ENCODE assay signal across 8 mouse cellular contexts in genomic region chr9:44379054-44379834, GRCm38 (mm10). TPM values are rescaled to one million over a fixed set of nuclear protein-coding genes. Genes with fewer than 3 reads are reported as not detected.
DNase-seq lines count a peak whose midpoint lies in the region; ATAC-seq and TF ChIP-seq lines count a peak whose summit lies in the region.

Gene Hyou1, plus strand, starts transcription at chr9:44379490.

- H3K4me3 ChIP-seq in MEL (ENCODE audit: control insufficient read depth in 1 of 2, insufficient read depth in 1 of 2, low read depth in 2 of 2, low read length in 2 of 2) = peak within 1 kb of the TSS; percentile 81 to 96
- H3K4me3 ChIP-seq in cerebellum, adult 2 months (replicated peaks; ENCODE audit: insufficient read depth, low read depth, low read length) = peak within 1 kb of the TSS; percentile 79
- H3K4me3 ChIP-seq in forebrain, postnatal 0 days (ENCODE audit: low read depth, low read length) = peak within 1 kb of the TSS; percentile 78
- H3K4me3 ChIP-seq in lung, embryonic 15.5 days = peak within 1 kb of the TSS; percentile 78

- no peak for TF ChIP-seq RAD21 in MEL (IDR thresholded peaks at IDR 0.05; ENCODE audit: low read depth, low read length)

- H3K9me3 ChIP-seq in MEL (replicated peaks; ENCODE audit: insufficient read depth, low read length) = no peaks in the 10 kb centered on the region
- no peaks in the 10 kb centered on the region for H3K9me3 ChIP-seq in forebrain, postnatal 0 days (ENCODE audit: low read length)
- no peaks in the 10 kb centered on the region for H3K9me3 ChIP-seq in lung, embryonic 15.5 days

- peak within 1 kb of the TSS; percentile 89 for H3K27ac ChIP-seq in MEL (ENCODE audit: control insufficient read depth, low read depth, low read length)
- H3K27ac ChIP-seq in cerebellum, adult 2 months (ENCODE audit: insufficient read depth, low read length) = peak within 1 kb of the TSS; percentile 11; the same call in 1 of the 2 replicates
- peak within 1 kb of the TSS; percentile 86 for H3K27ac ChIP-seq in forebrain, postnatal 0 days (ENCODE audit: low read depth, low read length)
- H3K27ac ChIP-seq in lung, embryonic 15.5 days = peak within 1 kb of the TSS; percentile 77

- peaks cover 8 to 10% of the 10 kb centered on the region in 2 experiments for H3K36me3 ChIP-seq in MEL (ENCODE audit: control insufficient read depth in 1 of 2, insufficient read depth in 2 of 2, low read length in 2 of 2)
- peaks cover 32% of the 10 kb centered on the region for H3K36me3 ChIP-seq in forebrain, postnatal 0 days (ENCODE audit: insufficient read depth)
- H3K36me3 ChIP-seq in lung, embryonic 15.5 days = peaks cover 34% of the 10 kb centered on the region

- WGBS in cerebellum, adult 2 months = under 1% methylated on average over 83 of the region's 83 CpGs
- WGBS in forebrain, postnatal 0 days = 2% methylated on average over 83 of the region's 83 CpGs
- under 1% methylated on average over 82 of the region's 83 CpGs for WGBS in lung, embryonic 15.5 days

- peaks cover 26% of the 10 kb centered on the region for H3K79me2 ChIP-seq in MEL (ENCODE audit: control insufficient read depth, insufficient read depth, low read length, poor library complexity)

- 0 out of 6 replicates have a peak, but pooled peaks of 1 of the 3 experiments have one; percentile 10 for TF ChIP-seq CTCF in MEL (IDR thresholded peaks at IDR 0.05 in 2 of 3, conservative IDR thresholded peaks at IDR 0.05 in 1 of 3; ENCODE audit: control insufficient read depth in 1 of 3, insufficient read depth in 1 of 3, low read depth in 2 of 3, low read length in 3 of 3, poor library complexity in 1 of 3, severe bottlenecking in 1 of 3)
- TF ChIP-seq CTCF in cerebellum, adult 2 months (IDR thresholded peaks at IDR 0.05; ENCODE audit: borderline replicate concordance, insufficient read depth, low read depth, low read length) = no peak
- peak; percentile 66 for TF ChIP-seq CTCF in forebrain, postnatal 0 days (IDR thresholded peaks at IDR 0.05; ENCODE audit: low read depth)

- peak; percentile 98 for DNase-seq in MEL (ENCODE audit: low read depth, low spot score)
- DNase-seq in cerebellum, adult 2 months = peak; percentile 99 to 100
- DNase-seq in forebrain, postnatal 0 days = peak; percentile 99
- DNase-seq in heart, postnatal 4 days = peak; percentile 100
- DNase-seq in layer of hippocampus, adult 8-10 months (ENCODE audit: low spot score in 2 of 2) = peak; percentile 98 to 99
- DNase-seq in ovary, adult 18-20 months (ENCODE audit: low spot score) = peak; percentile 97
- DNase-seq in thymus, postnatal 0 days (ENCODE audit: low spot score) = peak; percentile 99

- H3K27me3 ChIP-seq in MEL (ENCODE audit: control insufficient read depth in 1 of 2, insufficient read depth in 2 of 2, low read length in 2 of 2) = no peaks in the 10 kb centered on the region
- no peaks in the 10 kb centered on the region for H3K27me3 ChIP-seq in cerebellum, adult 2 months (ENCODE audit: control insufficient read depth, insufficient read depth, low read length)
- no peaks in the 10 kb centered on the region for H3K27me3 ChIP-seq in forebrain, postnatal 0 days (ENCODE audit: insufficient read depth, low read length)
- no peaks in the 10 kb centered on the region for H3K27me3 ChIP-seq in lung, embryonic 15.5 days

- peak in 1 of 2 experiments; percentile 26; a peak in 2 of 4 replicates for TF ChIP-seq EP300 in MEL (IDR thresholded peaks at IDR 0.05; ENCODE audit: low read depth in 1 of 2, low read length in 2 of 2)

- ATAC-seq in forebrain, postnatal 0 days = peak; percentile 99
- ATAC-seq in lung, embryonic 15.5 days (ENCODE audit: borderline replicate concordance, extremely low read depth, low FRiP score, low TSS enrichment) = peak; percentile 99

- H3K4me2 ChIP-seq in forebrain, postnatal 0 days (ENCODE audit: low read depth) = peak within 1 kb of the TSS; percentile 94
- peak within 1 kb of the TSS; percentile 90 for H3K4me2 ChIP-seq in lung, embryonic 15.5 days

- H3K4me1 ChIP-seq in MEL (ENCODE audit: control insufficient read depth in 1 of 2, insufficient read depth in 2 of 2, low read length in 2 of 2) = peaks cover 0 to 9% of the 10 kb centered on the region in 2 experiments; a peak in 3 of 4 replicates
- H3K4me1 ChIP-seq in cerebellum, adult 2 months (ENCODE audit: control insufficient read depth, insufficient read depth, low read length) = no peaks in the 10 kb centered on the region
- H3K4me1 ChIP-seq in forebrain, postnatal 0 days (ENCODE audit: insufficient read depth) = peaks cover 6% of the 10 kb centered on the region
- peaks cover 21% of the 10 kb centered on the region for H3K4me1 ChIP-seq in lung, embryonic 15.5 days

- peak within 1 kb of the TSS; percentile 94 for H3K9ac ChIP-seq in MEL (ENCODE audit: control insufficient read depth, low read depth, low read length, poor library complexity, severe bottlenecking)
- peak within 1 kb of the TSS; percentile 84 for H3K9ac ChIP-seq in forebrain, postnatal 0 days
- peak within 1 kb of the TSS; percentile 92 for H3K9ac ChIP-seq in lung, embryonic 15.5 days

- peak; percentile 67 to 94 for TF ChIP-seq POLR2A in MEL (IDR thresholded peaks at IDR 0.05; ENCODE audit: control insufficient read depth in 1 of 2, insufficient read depth in 1 of 2, low read depth in 1 of 2, low read length in 2 of 2, poor library complexity in 1 of 2)
- peak; percentile 73; the same call in 1 of the 2 replicates for TF ChIP-seq POLR2A in cerebellum, adult 2 months (IDR thresholded peaks at IDR 0.05; ENCODE audit: borderline replicate concordance, insufficient read depth, low read length)

TF ChIP-seq in MEL, 35 proteins besides CTCF, POLR2A, EP300 and RAD21:
- TF ChIP-seq USF1 (IDR thresholded peaks at IDR 0.05; ENCODE audit: low read depth, low read length) = peak; percentile 65
- peak; percentile 84 for TF ChIP-seq ELF1 (IDR thresholded peaks at IDR 0.05; ENCODE audit: low read depth, low read length)
- TF ChIP-seq TAL1 (IDR thresholded peaks at IDR 0.05; ENCODE audit: low read length) = no peak
- no peak for TF ChIP-seq SMC3 (IDR thresholded peaks at IDR 0.05; ENCODE audit: low read depth, low read length)
- TF ChIP-seq HCFC1 (IDR thresholded peaks at IDR 0.05; ENCODE audit: low read depth, low read length) = peak; percentile 79
- peak; percentile 90 for TF ChIP-seq SIN3A (IDR thresholded peaks at IDR 0.05; ENCODE audit: low read length)
- TF ChIP-seq ZMIZ1 (IDR thresholded peaks at IDR 0.05; ENCODE audit: low read depth, low read length) = 0 out of 2 replicates have a peak, but pooled peaks have one; percentile 19
- TF ChIP-seq NRF1 (IDR thresholded peaks at IDR 0.05; ENCODE audit: insufficient read depth, low read depth, low read length, poor library complexity, severe bottlenecking) = peak; percentile 76
- peak; percentile 89 for TF ChIP-seq MYC (IDR thresholded peaks at IDR 0.05; ENCODE audit: low read depth, low read length)
- no peak for TF ChIP-seq MYB (IDR thresholded peaks at IDR 0.05; ENCODE audit: low read depth, low read length)
- peak; percentile 60; the same call in 1 of the 2 replicates for TF ChIP-seq GATA1 (IDR thresholded peaks at IDR 0.05; ENCODE audit: low read depth, low read length)
- TF ChIP-seq GABPA (IDR thresholded peaks at IDR 0.05; ENCODE audit: low read depth, low read length) = no peak
- TF ChIP-seq ZKSCAN1 (IDR thresholded peaks at IDR 0.05; ENCODE audit: low read depth, low read length) = no peak
- TF ChIP-seq KAT2A (conservative IDR thresholded peaks at IDR 0.05; ENCODE audit: low read depth, low read length) = peak; percentile 49; the same call in 1 of the 2 replicates
- no peak for TF ChIP-seq ZNF384 (IDR thresholded peaks at IDR 0.05; ENCODE audit: low read depth, low read length)
- peak; percentile 90 for TF ChIP-seq CHD2 (IDR thresholded peaks at IDR 0.05; ENCODE audit: low read length)
- TF ChIP-seq MAX (IDR thresholded peaks at IDR 0.05; ENCODE audit: low read length) = peak; percentile 94
- TF ChIP-seq TBP (IDR thresholded peaks at IDR 0.05; ENCODE audit: low read depth, low read length) = peak; percentile 11; the same call in 1 of the 2 replicates
- peak; percentile 22; the same call in 1 of the 2 replicates for TF ChIP-seq ETS1 (IDR thresholded peaks at IDR 0.05; ENCODE audit: low read depth, low read length)
- no peak for TF ChIP-seq USF2 (IDR thresholded peaks at IDR 0.05; ENCODE audit: borderline replicate concordance in 1 of 2, insufficient read depth in 1 of 2, low read depth in 1 of 2, low read length in 2 of 2)
- TF ChIP-seq TCF12 (IDR thresholded peaks at IDR 0.05; ENCODE audit: low read depth, low read length) = peak; percentile 35; the same call in 1 of the 2 replicates
- TF ChIP-seq NELFE (IDR thresholded peaks at IDR 0.05; ENCODE audit: low read depth, low read length) = peak; percentile 89
- peak; percentile 78 for TF ChIP-seq MXI1 (IDR thresholded peaks at IDR 0.05; ENCODE audit: low read depth, low read length)
- TF ChIP-seq POLR2AphosphoS2 (IDR thresholded peaks at IDR 0.05; ENCODE audit: low read length) = peak; percentile 81

RNA-seq across cellular contexts. Expression of gene Hyou1, which starts in this region (rescaled TPM):
- 137 and 186 TPM in 2 replicates for total RNA-seq in MEL (2012; rRNA removed)
- 100 to 1,000 TPM in 1 of 2 experiments, not detected in 1; 160 TPM for polyA plus RNA-seq in MEL (2012; ENCODE audit: insufficient read depth in 1 of 2, insufficient read length in 2 of 2, low read depth in 1 of 2, low replicate concordance in 2 of 2, missing spikeins in 1 of 2)
- polyA plus RNA-seq in cerebellum, adult 2 months (2012; rRNA removed) = 53.2 and 55.0 TPM in 2 replicates
- 51.8 and 59.0 TPM in 2 replicates for total RNA-seq in forebrain, postnatal 0 days (2014; rRNA removed)
- 14.0 and 17.4 TPM in 2 replicates for polyA plus RNA-seq in forebrain, postnatal 0 days (2015; fragmentation: Nextera tagmentation; extraction: Ambion mirVana)
- total RNA-seq in heart, postnatal 4 days (2021) = 10 to 100 TPM; 42.1 to 45.8 TPM
- 100 to 1,000 TPM in 3 of 4 experiments, 10 to 100 TPM in 1; 96.8 to 147 (median 121) TPM for total RNA-seq in layer of hippocampus, adult 8-10 months (2022)
- 34.6 and 35.7 TPM in 2 replicates for polyA plus RNA-seq in lung, embryonic 15.5 days (2015; fragmentation: Nextera tagmentation; extraction: Ambion mirVana)
- 13.1 and 18.5 TPM in 2 replicates for polyA plus RNA-seq in thymus, postnatal 0 days (2015; fragmentation: Nextera tagmentation; extraction: Ambion mirVana)

Comparison
In these comparisons a context has a peak if more than half of its experiments do, and no peak if none do; other contexts are left out.
1. Peak in every context shown above with its lines: DNase-seq, ATAC-seq, H3K4me3 ChIP-seq and H3K27ac ChIP-seq.
2. H3K27ac ChIP-seq: peak in every context shown above with its lines; median percentile 89 in MEL; 86 in forebrain, postnatal 0 days; 77 in lung, embryonic 15.5 days; 11 in cerebellum, adult 2 months.